Mouse (Mus musculus) lung, adult 2 months (tissue): ENCODE measurements around the gene Ddr2.

Experiments
- CTCF ChIP-seq: fragments of 200-500 bp; IDR thresholded peaks from 2 replicates; pipeline ENCODE4 v1.5.1; 2011; ENCODE audit warnings: mild to moderate bottlenecking, low read length, control low read depth; ENCODE audit not compliant: insufficient read depth
- POLR2A ChIP-seq: fragments of 200-500 bp; IDR thresholded peaks from 2 replicates; pipeline ENCODE4 v1.6.1; 2011; ENCODE audit warnings: low read depth, mild to moderate bottlenecking, control low read depth, low read length, borderline replicate concordance; ENCODE audit errors: extremely low read depth

DNA sequence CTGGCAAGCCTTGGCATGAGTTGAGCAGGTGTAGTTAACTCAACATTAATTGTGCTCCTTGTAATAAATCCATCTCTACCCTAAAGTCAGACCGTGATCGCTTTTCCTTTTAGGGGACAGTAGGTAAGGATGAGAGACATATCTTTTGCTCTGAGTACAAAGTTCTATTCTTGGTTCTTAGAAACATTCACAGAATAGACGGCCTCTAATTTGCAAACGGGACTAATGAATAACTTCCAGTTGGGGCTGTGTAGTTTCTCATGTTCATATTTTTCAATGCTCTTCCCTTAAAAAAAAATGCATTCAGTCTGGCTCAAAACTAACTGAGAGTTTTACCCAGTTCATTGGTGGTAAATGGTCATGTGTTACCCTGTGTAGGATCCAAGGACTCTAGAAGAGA lies 139.6 kb downstream of the Ddr2 start:
- TF ChIP-seq CTCF (no peak), POLR2A (no peak)
